Mouse (Mus musculus) kidney, embryonic 16.5 days (tissue): ENCODE measurements around the gene Ltbp4. TPM values are rescaled to one million over a fixed set of nuclear protein-coding genes. Genes with fewer than 3 reads are reported as not detected.

Source experiments
- ATAC-seq: fragments of 200-750 bp; cut with Nextera tagmentation; 2 replicates; pipeline ENCODE4 v1.8.0; 2017; ENCODE audit warnings: moderate TSS enrichment; ENCODE audit not compliant: low FRiP score, low TSS enrichment
- H3K27ac ChIP-seq: fragments of 300-500 bp; sonication (generic); 2 replicates; pipeline ENCODE4 v1.5.1; 2014; ENCODE audit warnings: low read length
- H3K27me3 ChIP-seq: fragments of 300-500 bp; sonication (generic); 2 replicates; pipeline ENCODE4 v1.6.1; 2014; ENCODE audit warnings: low read length, control low read depth, mixed read lengths; ENCODE audit not compliant: insufficient read depth
- H3K36me3 ChIP-seq: fragments of 300-500 bp; sonication (generic); 2 replicates; pipeline ENCODE4 v1.6.1; 2014; ENCODE audit warnings: low read length, control low read depth, mixed read lengths; ENCODE audit not compliant: insufficient read depth
- H3K4me1 ChIP-seq: fragments of 300-500 bp; sonication (generic); 2 replicates; pipeline ENCODE4 v1.6.1; 2014; ENCODE audit warnings: low read length, control low read depth, mixed read lengths; ENCODE audit not compliant: insufficient read depth
- H3K4me2 ChIP-seq: fragments of 300-500 bp; sonication (generic); replicated peaks from 2 replicates; pipeline ENCODE4 v1.6.1; 2014; ENCODE audit warnings: low read depth, low read length
- H3K4me3 ChIP-seq: fragments of 300-500 bp; sonication (generic); 2 replicates; pipeline ENCODE4 v1.5.1; 2014; ENCODE audit warnings: mild to moderate bottlenecking, low read length
- H3K9ac ChIP-seq: fragments of 300-500 bp; sonication (generic); replicated peaks from 2 replicates; pipeline ENCODE4 v1.6.1; 2014; ENCODE audit warnings: low read length
- H3K9me3 ChIP-seq: fragments of 300-500 bp; sonication (generic); 2 replicates; pipeline ENCODE4 v1.6.1; 2016; ENCODE audit warnings: low read length, control low read depth
- WGBS: fragments of 180-500 bp; shearing (Covaris S2); extraction: QIAGEN DNeasy Blood & Tissue Kit; methylation state at CpG from one replicate; pipeline ENCODE4 v1.1.7; 2014; 5-methylcytosine and 5-hydroxymethylcytosine counted together
- polyA plus RNA-seq: library from polyadenylated mRNA; unstranded; fragments of >200 nt; fragmentation: Nextera tagmentation; extraction: Ambion mirVana; gene quantifications from 2 replicates; pipeline ENCODE4 v1.2.1, GENCODE M21; 2015

Gene Ltbp4
- polyA plus RNA-seq, 1 experiment from 2014 or later, result 55.8 TPM

DNA sequence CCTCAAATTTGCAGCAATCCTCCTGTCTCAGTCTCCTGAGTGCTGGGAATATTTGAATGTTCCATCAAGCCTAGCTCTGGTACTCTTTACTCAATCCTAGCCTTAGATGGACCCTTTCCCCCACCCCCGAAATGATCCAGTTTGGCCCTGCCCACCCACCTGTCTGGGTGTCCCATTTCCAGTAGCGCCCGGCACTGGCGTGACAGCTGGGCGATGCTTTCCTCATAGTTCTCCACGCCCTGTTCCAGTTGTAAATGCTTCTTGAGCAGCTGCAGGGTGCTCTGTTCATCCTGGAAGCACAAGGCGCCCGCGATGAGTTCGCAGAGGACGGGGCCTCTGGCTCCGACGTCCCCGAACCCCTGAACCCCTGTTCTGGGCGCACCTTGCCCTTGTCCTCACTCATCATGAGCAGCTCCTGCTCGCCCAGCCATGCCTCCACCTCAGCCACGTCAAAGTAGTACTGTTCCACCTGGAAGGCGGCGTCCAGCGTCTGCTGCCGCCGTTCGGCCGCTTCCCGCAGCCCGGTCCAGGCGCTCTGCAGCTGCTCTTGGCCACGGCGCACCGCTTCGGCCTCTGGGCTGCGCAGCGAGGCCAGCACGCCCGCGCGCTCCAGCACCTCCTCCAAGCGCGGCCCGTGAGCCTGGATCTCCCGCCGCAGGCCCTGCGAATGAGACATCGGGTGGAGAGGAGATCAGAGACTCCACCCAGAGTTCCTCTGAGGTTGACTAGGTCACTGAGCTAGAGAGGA lies 34.4 kb upstream of the Ltbp4 start:
- no peaks in the 10 kb centered on the region for H3K4me1 ChIP-seq
- H3K4me2 ChIP-seq, result peak overlapping the region; percentile 13
- no peak overlapping the region for H3K27ac ChIP-seq
- no peak overlapping the region for H3K9ac ChIP-seq
- H3K4me3 ChIP-seq, result peak overlapping the region; percentile 2
- peaks cover 95% of the 10 kb centered on the region for H3K27me3 ChIP-seq
- 3% methylated on average over 44 of the region's 44 CpGs for WGBS
- peaks cover 8% of the 10 kb centered on the region for H3K9me3 ChIP-seq
- H3K36me3 ChIP-seq, result no peaks in the 10 kb centered on the region
- ATAC-seq, result peak; percentile 17; the same call in 1 of the 2 replicates

GRCm38 (mm10) chr7:27369111-27369510 lies 31.6 kb upstream of the Ltbp4 start:
- Histone ChIP-seq H3K4me1 (peaks cover 4% of the 10 kb centered on the region), H3K4me2 (no peak overlapping the region), H3K9ac (no peak overlapping the region), H3K9me3 (peaks cover 8% of the 10 kb centered on the region), H3K36me3 (no peaks in the 10 kb centered on the region), H3K27ac (no peak overlapping the region), H3K27me3 (peaks cover 99% of the 10 kb centered on the region), H3K4me3 (no peak overlapping the region)
- WGBS, result 75% methylated on average over 19 of the region's 19 CpGs
- ATAC-seq, result no peak

GRCm38 (mm10) chr7:27367976-27368375 lies 30.5 kb upstream of the Ltbp4 start:
- Histone ChIP-seq H3K9ac (no peak overlapping the region), H3K4me2 (peak overlapping the region; percentile 39), H3K4me1 (peaks cover 7% of the 10 kb centered on the region), H3K27me3 (peaks cover 99% of the 10 kb centered on the region), H3K27ac (no peak overlapping the region), H3K4me3 (peak overlapping the region; percentile 22), H3K9me3 (peaks cover 8% of the 10 kb centered on the region), H3K36me3 (no peaks in the 10 kb centered on the region)
- ATAC-seq, result 0 out of 2 replicates have a peak, but pooled peaks have one; percentile 1
- 16% methylated on average over 11 of the region's 11 CpGs for WGBS

DNA sequence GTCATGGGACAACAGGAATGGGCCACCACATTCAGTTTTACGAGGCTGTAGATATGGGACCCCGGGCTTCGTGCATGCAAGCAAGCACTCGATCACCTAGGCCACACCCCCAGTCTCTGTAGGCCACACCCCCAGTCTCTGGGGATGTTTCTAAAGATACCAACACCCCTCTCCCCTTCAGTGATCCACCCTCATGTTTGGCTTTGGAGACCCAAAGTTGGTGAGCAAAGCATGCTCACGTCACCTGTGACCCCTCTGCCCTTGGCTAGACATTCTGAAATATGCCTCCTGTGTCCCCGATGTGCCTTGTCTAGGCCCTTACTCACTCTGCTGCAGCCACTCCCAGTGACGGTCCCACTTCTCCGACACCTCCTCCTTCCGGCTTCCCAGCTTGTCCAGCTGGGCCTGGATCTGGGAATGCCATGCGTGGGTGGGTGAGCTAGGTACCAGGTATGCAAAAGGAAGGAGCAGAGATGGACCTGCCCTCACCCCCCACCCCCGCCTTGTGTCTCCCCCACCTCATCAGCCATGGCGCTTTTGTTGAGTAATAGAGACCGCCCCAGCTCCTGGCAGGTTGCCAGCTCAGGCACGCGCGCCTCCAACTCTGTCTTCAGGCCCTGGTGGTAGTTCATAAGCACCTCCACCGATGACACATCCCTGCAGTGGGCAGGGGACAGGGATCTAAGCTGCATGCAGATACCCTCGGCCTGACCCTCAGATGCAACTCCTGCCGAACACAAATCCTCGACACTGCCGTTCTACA lies 28.8 kb upstream of the Ltbp4 start:
- no peak overlapping the region for H3K9ac ChIP-seq
- peaks cover 8% of the 10 kb centered on the region for H3K9me3 ChIP-seq
- peaks cover 7% of the 10 kb centered on the region for H3K4me1 ChIP-seq
- H3K27ac ChIP-seq, result no peak overlapping the region
- peaks cover 90% of the 10 kb centered on the region for H3K27me3 ChIP-seq
- no peaks in the 10 kb centered on the region for H3K36me3 ChIP-seq
- H3K4me2 ChIP-seq, result no peak overlapping the region
- ATAC-seq, result no peak
- 34% methylated on average over 21 of the region's 21 CpGs for WGBS
- no peak overlapping the region for H3K4me3 ChIP-seq

DNA sequence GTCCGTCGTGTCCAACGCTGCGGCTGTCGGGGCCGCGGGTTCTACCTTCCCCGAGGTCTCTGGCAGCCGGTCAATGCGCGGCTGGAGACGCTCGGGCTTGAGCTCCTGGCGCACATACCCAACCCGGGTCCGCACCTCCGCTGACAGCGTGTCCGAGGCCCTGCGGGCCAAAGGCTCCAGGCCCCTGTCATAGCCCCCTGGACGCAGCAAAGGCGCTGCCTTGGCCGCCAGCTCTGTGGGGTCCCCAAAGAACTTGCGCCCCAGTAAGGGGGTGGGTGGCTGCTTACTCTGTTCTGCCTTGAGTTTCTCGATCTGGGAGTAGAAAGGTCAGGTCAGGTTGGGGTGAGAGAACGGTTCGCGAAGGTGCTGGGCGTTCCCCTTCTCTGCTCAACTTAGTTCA lies 26.9 kb upstream of the Ltbp4 start:
- Histone ChIP-seq H3K4me1 (peaks cover 13% of the 10 kb centered on the region), H3K4me3 (peak overlapping the region; percentile 11), H3K4me2 (peak overlapping the region; percentile 32), H3K27me3 (peaks cover 72% of the 10 kb centered on the region), H3K9ac (no peak overlapping the region), H3K36me3 (no peaks in the 10 kb centered on the region), H3K27ac (no peak overlapping the region), H3K9me3 (no peaks in the 10 kb centered on the region)
- ATAC-seq, result no peak
- 2% methylated on average over 29 of the region's 29 CpGs for WGBS

DNA sequence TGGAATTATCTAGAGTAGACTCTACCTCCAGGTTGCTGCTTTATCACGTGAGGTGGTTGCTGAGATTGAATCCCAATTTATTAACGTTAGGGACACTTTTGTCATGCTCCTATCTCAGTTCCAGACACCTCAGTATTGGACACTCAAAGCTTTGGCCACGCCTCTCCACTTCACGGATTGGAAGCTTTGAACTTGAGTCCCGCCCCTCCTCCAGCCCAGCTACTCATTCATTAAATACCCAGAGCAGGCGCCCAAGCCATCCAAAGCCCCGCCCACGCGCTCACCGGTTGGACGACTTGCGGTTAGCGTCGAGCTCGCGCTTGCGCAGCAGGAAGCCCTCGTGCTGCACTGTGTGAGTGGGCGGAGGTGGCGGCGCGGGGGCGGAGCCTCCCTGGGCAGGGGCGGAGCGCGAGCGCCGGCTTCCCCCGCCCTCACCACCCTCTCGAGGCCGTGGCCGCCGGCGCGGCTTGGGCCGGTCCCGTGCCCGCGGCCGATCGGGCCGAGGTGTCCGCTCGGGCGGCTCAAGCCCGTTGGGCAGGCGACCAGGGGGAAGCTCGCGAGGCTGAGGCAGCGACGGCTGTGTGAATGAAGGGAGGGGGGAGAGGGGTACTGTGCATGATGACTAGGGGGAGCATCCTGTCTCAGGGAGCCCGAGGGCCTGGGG lies 23.9 kb upstream of the Ltbp4 start:
- under 1% methylated on average over 52 of the region's 52 CpGs for WGBS
- Histone ChIP-seq H3K4me2 (peak overlapping the region; percentile 89), H3K4me3 (peak overlapping the region; percentile 60), H3K9ac (peak overlapping the region; percentile 69), H3K4me1 (peaks cover 26% of the 10 kb centered on the region), H3K27ac (no peak overlapping the region), H3K9me3 (no peaks in the 10 kb centered on the region), H3K27me3 (peaks cover 42% of the 10 kb centered on the region), H3K36me3 (no peaks in the 10 kb centered on the region)
- peak; percentile 94 for ATAC-seq

DNA sequence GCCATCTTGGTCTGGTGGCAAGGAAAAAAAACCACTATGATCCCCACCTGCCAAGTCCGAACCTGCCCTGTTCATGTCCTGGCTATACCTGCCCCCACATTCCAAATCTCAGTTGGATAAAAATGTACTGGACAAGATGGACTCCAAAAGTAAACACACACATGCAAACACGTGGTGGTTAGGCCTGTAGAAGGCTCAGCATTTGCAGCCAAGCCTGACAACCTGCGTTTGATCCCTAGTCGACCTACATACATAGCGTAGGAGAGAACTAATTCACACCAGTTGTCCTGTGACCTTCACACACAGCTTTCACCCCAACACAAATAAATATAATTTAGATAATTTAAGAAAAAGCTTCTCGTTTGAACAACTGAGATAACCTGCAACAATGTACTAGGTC lies 23.3 kb upstream of the Ltbp4 start:
- peak overlapping the region; percentile 35 for H3K4me3 ChIP-seq

GRCm38 (mm10) chr7:27359706-27360358 lies 22.3 kb upstream of the Ltbp4 start:
- Histone ChIP-seq H3K9ac (no peak overlapping the region), H3K9me3 (no peaks in the 10 kb centered on the region), H3K27ac (no peak overlapping the region), H3K4me2 (no peak overlapping the region), H3K4me1 (peaks cover 34% of the 10 kb centered on the region), H3K4me3 (no peak overlapping the region), H3K36me3 (no peaks in the 10 kb centered on the region), H3K27me3 (peaks cover 26% of the 10 kb centered on the region)
- ATAC-seq, result no peak
- WGBS, result 87% methylated on average over 9 of the region's 9 CpGs

More for the DNA sequence above, 23.3 kb upstream of the Ltbp4 start:
- ATAC-seq, result no peak
- peaks cover 29% of the 10 kb centered on the region for H3K4me1 ChIP-seq
- peaks cover 36% of the 10 kb centered on the region for H3K27me3 ChIP-seq
- WGBS, result 53% methylated on average over 6 of the region's 6 CpGs
- H3K36me3 ChIP-seq, result no peaks in the 10 kb centered on the region
- peak overlapping the region; percentile 89 for H3K4me2 ChIP-seq
- no peaks in the 10 kb centered on the region for H3K9me3 ChIP-seq
- no peak overlapping the region for H3K9ac ChIP-seq
- H3K27ac ChIP-seq, result no peak overlapping the region

GRCm38 (mm10) chr7:27359162-27359561 lies 21.7 kb upstream of the Ltbp4 start:
- Histone ChIP-seq H3K36me3 (no peaks in the 10 kb centered on the region), H3K4me2 (no peak overlapping the region), H3K27me3 (peaks cover 20% of the 10 kb centered on the region), H3K4me1 (peaks cover 36% of the 10 kb centered on the region), H3K27ac (no peak overlapping the region), H3K9ac (no peak overlapping the region), H3K9me3 (no peaks in the 10 kb centered on the region), H3K4me3 (no peak overlapping the region)
- WGBS, result 64% methylated on average over 2 of the region's 2 CpGs
- ATAC-seq, result no peak
